Mouse (Mus musculus): ENCODE data around the gene Emc9. TPM values are rescaled to one million over a fixed set of nuclear protein-coding genes. Genes with fewer than 3 reads are reported as not detected.

Emc9 gene
- polyA plus RNA-seq, 1 experiment = 92.8 TPM

DNA sequence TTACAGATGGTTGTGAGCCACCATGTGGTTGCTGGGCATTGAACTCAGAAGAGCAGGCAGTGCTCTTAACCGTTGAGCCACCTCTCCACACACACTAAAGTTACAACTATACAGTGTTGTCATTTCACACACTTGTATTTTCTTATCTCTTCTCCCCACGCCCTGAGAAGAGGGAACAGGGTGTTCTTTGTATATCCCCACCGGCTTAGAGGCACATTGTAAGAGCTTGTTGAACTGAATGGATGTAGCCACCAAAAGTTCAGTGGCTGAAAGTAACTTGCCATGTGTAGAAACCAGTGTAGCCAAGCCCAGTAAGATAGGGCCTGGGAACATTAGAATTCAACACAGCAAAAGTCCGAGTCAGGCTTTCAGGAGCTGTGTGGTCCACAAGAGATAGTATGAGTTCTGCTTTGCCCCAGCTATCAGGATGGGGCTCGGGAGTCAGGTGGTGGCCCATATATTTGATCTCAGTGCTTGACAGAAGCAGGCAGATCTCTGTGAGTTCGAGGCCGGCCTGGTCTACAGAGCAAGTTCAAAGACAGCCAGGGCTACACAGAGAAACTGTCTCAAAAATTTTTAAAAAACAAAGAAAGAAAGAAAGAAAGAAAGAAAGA lies 29.6 kb upstream of the Emc9 start:
- WGBS = 77% methylated on average over 7 of the region's 7 CpGs

DNA sequence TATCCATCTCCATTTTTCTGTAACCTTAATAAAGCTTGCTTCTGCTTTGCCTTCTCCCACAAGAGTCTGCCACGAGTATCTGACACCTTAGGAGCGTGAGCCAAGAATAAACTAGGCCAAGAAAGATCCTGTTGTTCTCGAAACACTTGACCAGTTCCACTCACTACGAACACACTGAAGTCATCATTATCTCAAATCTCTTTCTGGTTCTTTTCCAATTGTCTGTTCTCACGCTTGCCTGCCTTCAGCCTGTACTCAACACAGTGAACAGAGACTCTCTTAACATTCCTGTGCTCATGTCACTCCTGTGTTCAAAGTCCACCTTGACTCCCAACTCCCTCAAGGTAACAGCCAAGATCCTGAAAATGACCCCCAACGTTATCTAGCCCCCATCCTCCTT lies 28.2 kb upstream of the Emc9 start:
- no peak for TF ChIP-seq CTCF (IDR thresholded peaks at IDR 0.05; ENCODE audit: borderline replicate concordance, insufficient read depth, low read depth, low read length)
- TF ChIP-seq POLR2A (IDR thresholded peaks at IDR 0.05; ENCODE audit: borderline replicate concordance, insufficient read depth, low read length) = no peak
- Histone ChIP-seq H3K27ac (ENCODE audit: insufficient read depth, low read length) (no peak overlapping the region), H3K4me1 (ENCODE audit: control insufficient read depth, insufficient read depth, low read length) (no peaks in the 10 kb centered on the region), H3K4me3 (replicated peaks; ENCODE audit: insufficient read depth, low read depth, low read length) (no peak overlapping the region), H3K27me3 (ENCODE audit: control insufficient read depth, insufficient read depth, low read length) (no peaks in the 10 kb centered on the region)
- 45% methylated on average over 6 of the region's 6 CpGs for WGBS
- no peak for DNase-seq

More for the DNA sequence above, 29.6 kb upstream of the Emc9 start:
- Histone ChIP-seq H3K4me1 (ENCODE audit: control insufficient read depth, insufficient read depth, low read length) (peaks cover 4% of the 10 kb centered on the region; the same call in 1 of the 2 replicates), H3K27me3 (ENCODE audit: control insufficient read depth, insufficient read depth, low read length) (no peaks in the 10 kb centered on the region), H3K27ac (ENCODE audit: insufficient read depth, low read length) (no peak overlapping the region), H3K4me3 (replicated peaks; ENCODE audit: insufficient read depth, low read depth, low read length) (no peak overlapping the region)
- DNase-seq = no peak
- TF ChIP-seq POLR2A (IDR thresholded peaks at IDR 0.05; ENCODE audit: borderline replicate concordance, insufficient read depth, low read length) = no peak
- TF ChIP-seq CTCF (IDR thresholded peaks at IDR 0.05; ENCODE audit: borderline replicate concordance, insufficient read depth, low read depth, low read length) = no peak

DNA sequence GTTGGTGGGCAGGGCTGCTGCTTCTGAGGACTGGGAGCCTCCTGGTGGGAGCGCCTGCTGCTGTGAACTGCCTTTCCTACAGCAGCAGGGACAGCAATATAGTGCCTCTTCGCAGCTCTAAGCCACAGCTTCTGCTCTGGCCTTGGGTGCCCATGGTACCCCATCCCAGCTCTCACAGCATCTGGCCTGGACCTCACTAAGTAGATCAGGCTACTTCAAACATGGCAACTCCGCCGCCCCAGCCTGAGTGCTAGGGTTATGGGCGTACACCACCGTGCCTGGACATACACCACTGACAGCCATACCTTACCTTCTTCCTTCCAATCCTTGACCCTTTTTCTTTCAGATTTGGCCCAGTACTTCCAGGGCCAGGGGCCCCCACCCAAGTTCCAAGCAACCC lies 23.2 kb upstream of the Emc9 start:
- DNase-seq = no peak
- Histone ChIP-seq H3K27me3 (ENCODE audit: control insufficient read depth, insufficient read depth, low read length) (no peaks in the 10 kb centered on the region), H3K4me3 (replicated peaks; ENCODE audit: insufficient read depth, low read depth, low read length) (no peak overlapping the region), H3K27ac (ENCODE audit: insufficient read depth, low read length) (no peak overlapping the region), H3K4me1 (ENCODE audit: control insufficient read depth, insufficient read depth, low read length) (peaks cover 4% of the 10 kb centered on the region; the same call in 1 of the 2 replicates)
- TF ChIP-seq POLR2A (IDR thresholded peaks at IDR 0.05; ENCODE audit: borderline replicate concordance, insufficient read depth, low read length) (no peak), CTCF (IDR thresholded peaks at IDR 0.05; ENCODE audit: borderline replicate concordance, insufficient read depth, low read depth, low read length) (no peak)
- 98% methylated on average over 6 of the region's 6 CpGs for WGBS

DNA sequence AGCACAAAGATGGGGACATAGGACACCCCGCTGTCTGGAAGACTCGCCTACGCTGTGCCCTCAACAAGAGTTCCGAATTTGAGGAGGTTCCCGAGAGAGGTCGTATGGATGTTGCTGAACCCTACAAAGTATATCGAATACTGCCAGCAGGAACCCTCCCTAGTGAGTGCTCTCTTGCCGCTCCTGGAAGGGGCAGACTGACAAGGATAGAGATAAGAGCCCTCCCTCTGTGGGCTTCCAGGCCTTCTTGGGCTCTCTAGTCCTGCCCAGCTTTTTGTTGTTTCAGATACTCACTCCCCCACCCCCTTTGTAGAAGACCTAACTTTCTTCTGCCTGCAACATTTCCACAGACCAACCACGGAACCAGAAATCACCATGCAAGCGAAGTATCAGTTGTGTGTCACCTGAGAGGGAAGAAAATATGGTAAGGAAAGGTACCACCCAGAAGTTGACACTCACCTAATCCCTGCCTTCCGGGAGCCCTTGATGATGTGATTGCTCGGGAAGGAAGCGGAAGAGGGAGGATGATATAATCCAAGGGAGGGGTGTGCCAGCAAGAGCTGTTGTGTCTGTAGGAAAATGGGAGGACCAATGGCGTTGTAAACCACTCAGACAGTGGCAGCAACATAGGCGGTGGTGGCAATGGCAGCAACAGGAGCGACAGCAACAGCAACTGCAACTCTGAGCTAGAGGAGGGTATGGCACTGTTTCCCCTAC lies 20.8 kb upstream of the Emc9 start:
- no peak for DNase-seq
- WGBS = 94% methylated on average over 16 of the region's 16 CpGs
- no peaks in the 10 kb centered on the region for H3K27me3 ChIP-seq (ENCODE audit: control insufficient read depth, insufficient read depth, low read length)
- peaks cover 4% of the 10 kb centered on the region; the same call in 1 of the 2 replicates for H3K4me1 ChIP-seq (ENCODE audit: control insufficient read depth, insufficient read depth, low read length)
- H3K4me3 ChIP-seq (replicated peaks; ENCODE audit: insufficient read depth, low read depth, low read length) = no peak overlapping the region
- H3K27ac ChIP-seq (ENCODE audit: insufficient read depth, low read length) = no peak overlapping the region
- TF ChIP-seq POLR2A (IDR thresholded peaks at IDR 0.05; ENCODE audit: borderline replicate concordance, insufficient read depth, low read length) = no peak
- TF ChIP-seq CTCF (IDR thresholded peaks at IDR 0.05; ENCODE audit: borderline replicate concordance, insufficient read depth, low read depth, low read length) = no peak

DNA sequence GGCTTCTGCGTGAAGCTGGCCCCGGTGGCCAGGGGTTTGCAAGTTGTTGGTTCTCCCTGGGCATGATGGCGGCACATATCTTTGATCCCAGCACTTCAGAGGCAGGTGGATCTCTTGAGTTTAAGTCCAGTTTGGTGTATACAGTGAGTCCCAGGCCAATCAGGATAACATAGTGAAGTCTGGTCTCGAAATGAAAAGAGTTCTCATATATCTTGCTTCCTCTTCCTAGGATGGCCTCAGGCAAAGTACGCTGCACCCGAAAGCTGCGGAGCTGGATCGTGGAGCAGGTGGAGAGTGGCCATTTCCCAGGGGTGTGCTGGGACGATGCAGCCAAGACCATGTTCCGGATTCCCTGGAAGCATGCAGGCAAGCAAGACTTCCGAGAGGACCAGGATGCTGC lies 19.7 kb upstream of the Emc9 start:
- TF ChIP-seq CTCF (IDR thresholded peaks at IDR 0.05; ENCODE audit: borderline replicate concordance, insufficient read depth, low read depth, low read length) (no peak), POLR2A (IDR thresholded peaks at IDR 0.05; ENCODE audit: borderline replicate concordance, insufficient read depth, low read length) (no peak)
- Histone ChIP-seq H3K4me1 (ENCODE audit: control insufficient read depth, insufficient read depth, low read length) (peaks cover 4% of the 10 kb centered on the region; the same call in 1 of the 2 replicates), H3K27ac (ENCODE audit: insufficient read depth, low read length) (no peak overlapping the region), H3K4me3 (replicated peaks; ENCODE audit: insufficient read depth, low read depth, low read length) (no peak overlapping the region), H3K27me3 (ENCODE audit: control insufficient read depth, insufficient read depth, low read length) (no peaks in the 10 kb centered on the region)
- DNase-seq = no peak
- 89% methylated on average over 11 of the region's 11 CpGs for WGBS

DNA sequence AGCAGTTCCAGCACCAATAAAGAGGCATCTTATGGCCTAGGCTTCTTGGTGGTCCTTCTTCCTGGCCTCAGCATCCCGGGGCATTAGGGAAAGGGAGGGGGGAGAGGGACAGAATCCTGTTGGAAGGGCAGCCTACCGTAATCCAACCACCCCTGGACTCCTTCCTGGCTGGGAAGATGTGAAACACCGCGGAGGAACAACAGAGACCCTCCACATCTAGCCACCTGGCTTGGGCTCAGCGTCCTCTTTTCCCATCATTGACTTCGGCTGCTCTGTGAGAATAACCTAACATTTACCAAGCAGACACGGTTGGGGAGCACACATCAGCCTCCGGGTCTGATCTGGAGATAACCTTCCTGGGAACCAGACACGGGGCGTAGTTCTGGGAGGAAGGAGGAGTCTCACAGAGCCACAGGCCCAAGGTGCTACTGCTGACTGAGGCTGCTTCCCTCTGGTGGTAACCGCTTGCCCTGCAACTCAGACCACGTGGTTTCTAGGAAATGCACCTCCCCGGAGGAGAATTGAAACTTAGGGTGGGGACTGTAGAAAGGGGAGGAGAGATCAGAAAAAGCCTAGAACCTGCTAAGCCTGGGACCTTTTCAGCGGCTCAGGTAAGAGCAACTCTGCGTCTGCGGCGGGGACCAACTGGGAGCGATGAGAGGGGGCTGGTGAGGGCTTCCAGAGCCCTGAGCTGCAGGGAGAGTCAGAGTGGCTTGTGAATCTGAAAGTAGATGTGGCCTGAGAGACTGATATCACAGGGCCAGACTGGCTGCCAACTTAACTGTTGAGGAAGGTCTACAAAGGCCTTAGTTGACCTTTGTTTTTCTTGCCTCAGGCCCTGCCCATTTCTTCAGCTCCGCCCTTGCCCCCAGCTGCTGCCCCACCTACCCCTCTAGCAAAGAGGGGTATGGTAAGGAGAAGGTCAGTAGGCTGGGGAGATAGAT lies 18.8 kb upstream of the Emc9 start:
- WGBS = 17% methylated on average over 19 of the region's 19 CpGs
- H3K4me3 ChIP-seq (replicated peaks; ENCODE audit: insufficient read depth, low read depth, low read length) = peak overlapping the region; percentile 55
- TF ChIP-seq POLR2A (IDR thresholded peaks at IDR 0.05; ENCODE audit: borderline replicate concordance, insufficient read depth, low read length) (peak; percentile 25; the same call in 1 of the 2 replicates), CTCF (IDR thresholded peaks at IDR 0.05; ENCODE audit: borderline replicate concordance, insufficient read depth, low read depth, low read length) (peak; percentile 92)

DNA sequence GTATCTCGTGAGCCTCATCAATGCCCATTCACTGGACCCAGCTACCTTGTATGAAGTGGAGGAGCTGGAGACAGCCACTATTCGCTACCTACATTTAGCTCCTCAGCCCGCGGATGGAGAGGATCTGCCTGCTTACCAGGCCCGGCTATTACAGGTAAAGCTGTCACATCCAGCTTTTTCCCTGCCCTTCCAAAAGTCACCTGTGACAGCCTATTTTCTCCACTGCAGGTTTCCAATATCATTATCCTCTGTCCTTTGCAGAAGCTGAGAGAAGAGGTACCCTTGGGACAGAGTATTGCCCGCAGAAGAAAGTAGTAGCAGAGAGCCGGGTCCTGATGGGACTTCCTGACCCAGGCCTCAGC lies 18.1 kb upstream of the Emc9 start, which contains the start of gene Irf9:
Gene Irf9 (plus strand): TSS at position 301 of the 362 bp plus-strand sequence.
- 85% methylated on average over 7 of the region's 7 CpGs for WGBS
- 0 out of 2 replicates have a peak within 1 kb of the TSS, but pooled peaks have one; percentile 5 for H3K27ac ChIP-seq (ENCODE audit: insufficient read depth, low read length)
- DNase-seq = no peak

More for the DNA sequence above, 18.8 kb upstream of the Emc9 start:
- Histone ChIP-seq H3K4me1 (ENCODE audit: control insufficient read depth, insufficient read depth, low read length) (peaks cover 4% of the 10 kb centered on the region; the same call in 1 of the 2 replicates), H3K27ac (ENCODE audit: insufficient read depth, low read length) (0 out of 2 replicates have a peak overlapping the region, but pooled peaks have one; percentile 5), H3K27me3 (ENCODE audit: control insufficient read depth, insufficient read depth, low read length) (no peaks in the 10 kb centered on the region)
- peak; percentile 83 to 84 for DNase-seq

More for the DNA sequence above, 18.1 kb upstream of the Emc9 start, which contains the start of gene Irf9:
- Histone ChIP-seq H3K4me3 (replicated peaks; ENCODE audit: insufficient read depth, low read depth, low read length) (peak within 1 kb of the TSS; percentile 55), H3K27me3 (ENCODE audit: control insufficient read depth, insufficient read depth, low read length) (no peaks in the 10 kb centered on the region), H3K4me1 (ENCODE audit: control insufficient read depth, insufficient read depth, low read length) (peaks cover 4% of the 10 kb centered on the region; the same call in 1 of the 2 replicates)
- TF ChIP-seq CTCF (IDR thresholded peaks at IDR 0.05; ENCODE audit: borderline replicate concordance, insufficient read depth, low read depth, low read length) (no peak), POLR2A (IDR thresholded peaks at IDR 0.05; ENCODE audit: borderline replicate concordance, insufficient read depth, low read length) (no peak)

Measured in cerebellum, adult 2 months (tissue).